Mouse (Mus musculus) ES-E14 (cell line): ENCODE results near the gene Smoc1. TPM values are rescaled to one million over a fixed set of nuclear protein-coding genes. Genes with fewer than 3 reads are reported as not detected.

ENCODE experiments used
- DNase-seq: peaks from one replicate; pipeline ENCODE4 v3.0.0-alpha.2; 2013; ENCODE audit warnings: low read depth, low spot score
- H3K27ac ChIP-seq: 2 replicates; pipeline ENCODE4 v1.5.1; 2012; ENCODE audit warnings: low read depth, mild to moderate bottlenecking, low read length, moderate library complexity, mixed read lengths; ENCODE audit not compliant: poor library complexity, insufficient read depth, severe bottlenecking
- H3K36me3 ChIP-seq: 2 replicates; pipeline ENCODE4 v1.6.1; 2012; ENCODE audit warnings: mild to moderate bottlenecking, low read length, moderate library complexity, mixed read lengths; ENCODE audit not compliant: control insufficient read depth, poor library complexity, insufficient read depth, severe bottlenecking
- H3K4me1 ChIP-seq, 2 experiments: fragments of 150-350 bp in 1 of 2; sonication (generic) in 1 of 2; 2 replicates each; pipeline ENCODE4 v1.6.1; 2012; ENCODE audit warnings: low read length in 2 of 2, mild to moderate bottlenecking in 1 of 2, mixed read lengths in 1 of 2; ENCODE audit not compliant: control insufficient read depth in 2 of 2, insufficient read depth in 2 of 2, poor library complexity in 1 of 2
- H3K4me3 ChIP-seq, 2 experiments: fragments of 150-350 bp in 1 of 2; sonication (generic) in 1 of 2; 2 replicates each; pipeline ENCODE4 v1.5.1; 2012; ENCODE audit warnings: low read length in 2 of 2, low read depth in 1 of 2, mild to moderate bottlenecking in 1 of 2, mixed read lengths in 1 of 2; ENCODE audit not compliant: insufficient read depth in 1 of 2, poor library complexity in 1 of 2, severe bottlenecking in 1 of 2
- H3K9ac ChIP-seq: 2 replicates; pipeline ENCODE4 v1.6.1; 2012; ENCODE audit warnings: low read depth, mild to moderate bottlenecking, low read length, mixed read lengths; ENCODE audit not compliant: poor library complexity, insufficient read depth, severe bottlenecking
- H3K9me3 ChIP-seq: fragments of 150-350 bp; sonication (generic); 2 replicates; pipeline ENCODE4 v1.6.1; 2012; ENCODE audit warnings: low read depth, mild to moderate bottlenecking, low read length; ENCODE audit not compliant: control insufficient read depth, insufficient read depth
- CHD2 ChIP-seq: IDR thresholded peaks from 2 replicates; pipeline ENCODE4 v1.6.1; 2014; ENCODE audit warnings: mild to moderate bottlenecking, low read depth, low read length, inconsistent platforms
- HCFC1 ChIP-seq: IDR thresholded peaks from 2 replicates; pipeline ENCODE4 v1.6.1; 2012; ENCODE audit warnings: low read length, inconsistent platforms, borderline replicate concordance; ENCODE audit not compliant: insufficient read depth
- MAFK ChIP-seq: IDR thresholded peaks from 2 replicates; pipeline ENCODE4 v1.6.1; 2014; ENCODE audit warnings: mild to moderate bottlenecking, low read depth, low read length, inconsistent platforms; ENCODE audit not compliant: insufficient read depth
- ZC3H11A ChIP-seq: IDR thresholded peaks from 2 replicates; pipeline ENCODE4 v1.6.1; 2012; ENCODE audit warnings: low read depth, mild to moderate bottlenecking, inconsistent platforms, low read length, borderline replicate concordance
- ZNF384 ChIP-seq: IDR thresholded peaks from 2 replicates; pipeline ENCODE4 v1.6.1; 2012; ENCODE audit warnings: low read depth, low read length, inconsistent platforms
- in situ Hi-C, 2 experiments: fragments of 600-800 bp; cut with MboI; formaldehyde crosslinking; loops; one replicate each; pipeline ENCODE4 v1.15.1; 2025; ENCODE audit warnings: low sequenced_read_pairs in 2 of 2, inconsistent platforms in 1 of 2; ENCODE audit not compliant: unreplicated experiment in 2 of 2
- total RNA-seq: library from RNA; depleted of rRNA; stranded (reverse); fragments of 300-350 nt; gene quantifications from 2 replicates; pipeline ENCODE4 v1.2.3, GENCODE M21; 2012

Gene Smoc1
- total RNA-seq, 1 experiment, result 15.3 TPM

- no peak for TF ChIP-seq ZC3H11A
- no peak for TF ChIP-seq ZNF384
- TF ChIP-seq HCFC1, result no peak
- TF ChIP-seq MAFK, result no peak
- TF ChIP-seq CHD2, result no peak
- no peak overlapping the region for H3K27ac ChIP-seq
Observed at GRCm38 (mm10) chr12:81013496-81013895, 13.1 kb upstream of the Smoc1 start.

GRCm38 (mm10) chr12:81017624-81018023 is 9.0 kb upstream of the Smoc1 start:
- H3K4me1 ChIP-seq, result peaks cover 8 to 15% of the 10 kb centered on the region in 2 experiments; a peak in 3 of 4 replicates
- no peak overlapping the region for H3K27ac ChIP-seq
- no peaks in the 10 kb centered on the region for H3K9me3 ChIP-seq
- no peak for TF ChIP-seq ZNF384
- no peak for TF ChIP-seq CHD2
- TF ChIP-seq HCFC1, result no peak
- TF ChIP-seq ZC3H11A, result no peak
- no peak for TF ChIP-seq MAFK
- in situ Hi-C loops, result no loop called here
- no peaks in the 10 kb centered on the region for H3K36me3 ChIP-seq
- peak overlapping the region; percentile 66 for H3K9ac ChIP-seq
- peak overlapping the region; percentile 74 to 92 for H3K4me3 ChIP-seq
- DNase-seq, result no peak

More at GRCm38 (mm10) chr12:81013496-81013895, 13.1 kb upstream of the Smoc1 start:
- no peak overlapping the region for H3K9ac ChIP-seq
- in situ Hi-C loops, result no loop called here
- H3K4me3 ChIP-seq, result no peak overlapping the region
- peaks cover 5 to 15% of the 10 kb centered on the region in 2 experiments; a peak in 2 of 4 replicates for H3K4me1 ChIP-seq
- no peaks in the 10 kb centered on the region for H3K36me3 ChIP-seq
- no peaks in the 10 kb centered on the region for H3K9me3 ChIP-seq
- DNase-seq, result no peak

GRCm38 (mm10) chr12:81018516-81019279 is 7.9 kb upstream of the Smoc1 start:
- in situ Hi-C loops, result no loop called here
- Histone ChIP-seq H3K27ac (peak overlapping the region; percentile 70), H3K4me3 (peak overlapping the region; percentile 74 to 92)

GRCm38 (mm10) chr12:81019280-81019935 is 7.2 kb upstream of the Smoc1 start:
- no peaks in the 10 kb centered on the region for H3K36me3 ChIP-seq
- TF ChIP-seq ZNF384 (no peak), CHD2 (peak; percentile 86)
- peak; percentile 74 for DNase-seq
- peak overlapping the region; percentile 74 to 92 for H3K4me3 ChIP-seq
- H3K9me3 ChIP-seq, result no peaks in the 10 kb centered on the region
- peak overlapping the region; percentile 70; the same call in 1 of the 2 replicates for H3K27ac ChIP-seq
- in situ Hi-C loops, result no loop called here
- peaks cover 3 to 7% of the 10 kb centered on the region in 2 experiments; a peak in 3 of 4 replicates for H3K4me1 ChIP-seq
- peak overlapping the region; percentile 77; the same call in 1 of the 2 replicates for H3K9ac ChIP-seq

More at GRCm38 (mm10) chr12:81018516-81019279, 7.9 kb upstream of the Smoc1 start:
- Histone ChIP-seq H3K36me3 (no peaks in the 10 kb centered on the region), H3K4me1 (peaks cover 3 to 10% of the 10 kb centered on the region in 2 experiments; a peak in 3 of 4 replicates), H3K9ac (peak overlapping the region; percentile 79), H3K9me3 (no peaks in the 10 kb centered on the region)
- DNase-seq, result no peak
- no peak for TF ChIP-seq MAFK
